10 mouse cellular contexts compared by ENCODE assay signal in genomic region chr10:51961497-51961896, GRCm38 (mm10).
DNase-seq lines count a peak whose midpoint lies in the region; ATAC-seq and TF ChIP-seq lines count a peak whose summit lies in the region.
"Had no signal": no experiment of that assay in that cellular context is flagged by ENCODE, and none has a peak within 500 bp of the region (broad histone marks: within the 10 kb centered on the region; RNA-seq: fewer than 3 reads in every experiment).

No protein-coding gene starts in this region.

- 27% methylated on average over 2 of the region's 2 CpGs for WGBS in stomach, embryonic 14.5 days
- WGBS in stomach, postnatal 0 days: 14% methylated on average over 2 of the region's 2 CpGs

- no peaks in the 10 kb centered on the region for H3K27me3 ChIP-seq in stomach, embryonic 14.5 days (ENCODE audit: control insufficient read depth, insufficient read depth, low read length)
- no peaks in the 10 kb centered on the region for H3K27me3 ChIP-seq in stomach, postnatal 0 days (ENCODE audit: control insufficient read depth, insufficient read depth, low read length)
- H3K27me3 ChIP-seq: kidney, embryonic 15.5 days had no signal

- no peak for TF ChIP-seq CTCF in stomach, postnatal 0 days (IDR thresholded peaks at IDR 0.05; ENCODE audit: low read depth)

- TF ChIP-seq EP300 in stomach, postnatal 0 days (optimal IDR thresholded peaks at IDR 0.05): no peak

- peak; percentile 3 for DNase-seq in adrenal gland, postnatal 10 days
- no peak for DNase-seq in adrenal gland, adult 8-10 months
- no peak for DNase-seq in stomach, postnatal 0 days (ENCODE audit: low spot score)
- DNase-seq in mesoderm, embryonic 11.5 days (ENCODE audit: low read depth, low spot score): peak; percentile 80
- DNase-seq in gastrocnemius, adult 8-10 months (ENCODE audit: low spot score in 2 of 2): no peak
- DNase-seq: liver had no signal

- H3K4me1 ChIP-seq in stomach, embryonic 14.5 days (ENCODE audit: control insufficient read depth, insufficient read depth, low read length): no peaks in the 10 kb centered on the region
- H3K4me1 ChIP-seq in stomach, postnatal 0 days (replicated peaks; ENCODE audit: control insufficient read depth, insufficient read depth): no peaks in the 10 kb centered on the region
- H3K4me1 ChIP-seq: kidney, embryonic 15.5 days had no signal

- H3K4me2 ChIP-seq in stomach, embryonic 14.5 days (replicated peaks; ENCODE audit: low read depth, low read length): no peak overlapping the region
- H3K4me2 ChIP-seq in stomach, postnatal 0 days (replicated peaks; ENCODE audit: low read depth): no peak overlapping the region
- H3K4me2 ChIP-seq: kidney, embryonic 15.5 days had no signal

- H3K36me3 ChIP-seq in stomach, embryonic 14.5 days (ENCODE audit: control insufficient read depth, insufficient read depth, low read length): no peaks in the 10 kb centered on the region
- H3K36me3 ChIP-seq in stomach, postnatal 0 days (ENCODE audit: control insufficient read depth, insufficient read depth, low read length): no peaks in the 10 kb centered on the region
- H3K36me3 ChIP-seq: kidney, embryonic 15.5 days had no signal

- H3K9ac ChIP-seq in stomach, embryonic 14.5 days (replicated peaks; ENCODE audit: low read depth, low read length): no peak overlapping the region
- H3K9ac ChIP-seq in stomach, postnatal 0 days (ENCODE audit: low read length): no peak overlapping the region
- H3K9ac ChIP-seq: kidney, embryonic 15.5 days had no signal

- no peak overlapping the region for H3K4me3 ChIP-seq in stomach, embryonic 14.5 days (ENCODE audit: low read depth, low read length)
- no peak overlapping the region for H3K4me3 ChIP-seq in stomach, postnatal 0 days (ENCODE audit: low read depth, low read length)
- H3K4me3 ChIP-seq: kidney, embryonic 15.5 days had no signal

- H3K27ac ChIP-seq in stomach, embryonic 14.5 days (ENCODE audit: low read length): no peak overlapping the region
- no peak overlapping the region for H3K27ac ChIP-seq in stomach, postnatal 0 days (replicated peaks)
- H3K27ac ChIP-seq: kidney, embryonic 15.5 days had no signal

- peak; percentile 69; the same call in 1 of the 2 replicates for ATAC-seq in stomach, embryonic 14.5 days (ENCODE audit: insufficient number of reproducible peaks, insufficient read depth, low FRiP score, low read depth)
- no peak for ATAC-seq in stomach, postnatal 0 days (ENCODE audit: low FRiP score, low TSS enrichment)
- ATAC-seq in monocyte, adult 5-6 weeks (replicated peaks; ENCODE audit: insufficient number of reproducible peaks, low FRiP score, low TSS enrichment, poor library complexity, severe bottlenecking): no peak
- no peak for ATAC-seq in megakaryocyte, adult 5-6 weeks (ENCODE audit: poor library complexity, severe bottlenecking)

- H3K9me3 ChIP-seq in stomach, embryonic 14.5 days (ENCODE audit: control insufficient read depth, low read depth, low read length): no peaks in the 10 kb centered on the region
- no peaks in the 10 kb centered on the region for H3K9me3 ChIP-seq in stomach, postnatal 0 days (ENCODE audit: control insufficient read depth, low read length)
- H3K9me3 ChIP-seq: kidney, embryonic 15.5 days had no signal

Comparison
In these comparisons a context has a peak if more than half of its experiments do, and no peak if none do; other contexts are left out.
1. DNase-seq: peak in adrenal gland, postnatal 10 days (single experiment) and mesoderm, embryonic 11.5 days (single experiment); none in adrenal gland, adult 8-10 months (single experiment), stomach, postnatal 0 days (single experiment) and gastrocnemius, adult 8-10 months (0 of 2).